Mouse (Mus musculus) cerebellum, adult 2 months (tissue): Measurements from ENCODE around the gene Ldhb. TPM values are rescaled to one million over a fixed set of nuclear protein-coding genes. Genes with fewer than 3 reads are reported as not detected.

ENCODE experiments used
- DNase-seq, 2 experiments: peaks; one replicate each; pipeline ENCODE4 v3.0.0; 2021
- H3K27ac ChIP-seq: fragments of 200-500 bp; 2 replicates; pipeline ENCODE4 v1.5.1; 2012; ENCODE audit warnings: low read length, control low read depth, inconsistent platforms; ENCODE audit not compliant: insufficient read depth
- H3K27me3 ChIP-seq: fragments of 200-500 bp; 2 replicates; pipeline ENCODE4 v1.6.1; 2012; ENCODE audit warnings: inconsistent platforms, mild to moderate bottlenecking, low read length, moderate library complexity; ENCODE audit not compliant: control insufficient read depth, insufficient read depth
- H3K4me1 ChIP-seq: fragments of 200-500 bp; 2 replicates; pipeline ENCODE4 v1.6.1; 2011; ENCODE audit warnings: low read length; ENCODE audit not compliant: control insufficient read depth, insufficient read depth
- H3K4me3 ChIP-seq: fragments of 200-500 bp; replicated peaks from 2 replicates; pipeline ENCODE3; 2011; ENCODE audit warnings: mild to moderate bottlenecking, low read depth, low read length, control low read depth; ENCODE audit not compliant: insufficient read depth
- CTCF ChIP-seq: fragments of 200-500 bp; IDR thresholded peaks from 2 replicates; pipeline ENCODE4 v1.5.1; 2011; ENCODE audit warnings: low read depth, mild to moderate bottlenecking, control low read depth, low read length, moderate library complexity, borderline replicate concordance; ENCODE audit not compliant: insufficient read depth
- POLR2A ChIP-seq: fragments of 200-500 bp; IDR thresholded peaks from 2 replicates; pipeline ENCODE4 v1.6.1; 2011; ENCODE audit warnings: low read length, control low read depth, borderline replicate concordance; ENCODE audit not compliant: insufficient read depth
- WGBS: fragments of 180-500 bp; shearing (Covaris S2); methylation state at CpG from one replicate; pipeline ENCODE4 v1.1.7; 2018; 5-methylcytosine and 5-hydroxymethylcytosine counted together
- polyA plus RNA-seq: library from polyadenylated mRNA; depleted of rRNA; stranded (reverse); fragments of >200 nt; gene quantifications from 2 replicates; pipeline ENCODE4 v1.2.3, GENCODE M21; 2012; rRNA removed

Ldhb gene
- polyA plus RNA-seq, 1 experiment, result 1,570 TPM

- H3K27ac ChIP-seq, result no peak overlapping the region
- H3K27me3 ChIP-seq, result no peaks in the 10 kb centered on the region
- no peak overlapping the region for H3K4me3 ChIP-seq
- DNase-seq, result no peak
- 14% methylated on average over 7 of the region's 7 CpGs for WGBS
- no peak for TF ChIP-seq POLR2A
- TF ChIP-seq CTCF, result no peak
- H3K4me1 ChIP-seq, result no peaks in the 10 kb centered on the region; the same call in 1 of the 2 replicates
Measured at GRCm38 (mm10) chr6:142458010-142458409, 49.7 kb downstream of the Ldhb start.

- Histone ChIP-seq H3K27ac (no peak overlapping the region), H3K4me1 (no peaks in the 10 kb centered on the region; the same call in 1 of the 2 replicates), H3K4me3 (no peak overlapping the region), H3K27me3 (no peaks in the 10 kb centered on the region)
- DNase-seq, result no peak
- TF ChIP-seq POLR2A (no peak), CTCF (no peak)
- 69% methylated on average over 7 of the region's 7 CpGs for WGBS
Measured at GRCm38 (mm10) chr6:142455314-142455996, 52.3 kb downstream of the Ldhb start.

- 84% methylated on average over 2 of the region's 2 CpGs for WGBS
- TF ChIP-seq CTCF (no peak), POLR2A (no peak)
- no peak for DNase-seq
- no peaks in the 10 kb centered on the region for H3K27me3 ChIP-seq
- H3K4me1 ChIP-seq, result no peaks in the 10 kb centered on the region
- H3K27ac ChIP-seq, result no peak overlapping the region
- no peak overlapping the region for H3K4me3 ChIP-seq
Measured at GRCm38 (mm10) chr6:142453311-142453710, 54.4 kb downstream of the Ldhb start.

- H3K4me1 ChIP-seq, result no peaks in the 10 kb centered on the region
- 69% methylated on average over 12 of the region's 12 CpGs for WGBS
- DNase-seq, result no peak
- H3K27ac ChIP-seq, result no peak overlapping the region
- no peak overlapping the region for H3K4me3 ChIP-seq
- no peaks in the 10 kb centered on the region for H3K27me3 ChIP-seq
- TF ChIP-seq CTCF, result no peak
- no peak for TF ChIP-seq POLR2A
Measured at GRCm38 (mm10) chr6:142451381-142451780, 56.4 kb downstream of the Ldhb start.

Other genes starting within 250 kb of the Ldhb start
- not detected in 2 replicates for gene Iapp, start 209.5 kb downstream of the Ldhb start, polyA plus RNA-seq
- 0.13 and 0.36 TPM in 2 replicates for gene Slco1a5, start 185.0 kb downstream of the Ldhb start, polyA plus RNA-seq
- gene Pyroxd1, start 162.3 kb downstream of the Ldhb start, polyA plus RNA-seq, result 10.9 and 11.7 TPM in 2 replicates
- gene Recql, start 120.9 kb downstream of the Ldhb start, polyA plus RNA-seq, result 12.8 and 13.1 TPM in 2 replicates
- 25.6 and 26.4 TPM in 2 replicates for gene Golt1b, start 120.7 kb downstream of the Ldhb start, polyA plus RNA-seq
- 8.8 and 9.2 TPM in 2 replicates for gene Spx, start 94.5 kb downstream of the Ldhb start, polyA plus RNA-seq
- gene Gys2, start 34.8 kb downstream of the Ldhb start, polyA plus RNA-seq, result 0.05 and 0.08 TPM in 2 replicates
- gene Kcnj8, start 63.7 kb upstream of the Ldhb start, polyA plus RNA-seq, result 5.8 and 6.1 TPM in 2 replicates
- 3.3 and 3.6 TPM in 2 replicates for gene Abcc9, start 194.4 kb upstream of the Ldhb start, polyA plus RNA-seq
- gene Cmas, start 248.7 kb upstream of the Ldhb start, polyA plus RNA-seq, result 84.3 and 90.4 TPM in 2 replicates